Mouse (Mus musculus) v-Abl transformed pro-B cells (cell line): ENCODE measurements around the gene Gm1113.

Experiments used
- in situ Hi-C, 2 experiments: fragments of 400-800 bp; cut with MboI; formaldehyde crosslinking; loops; one replicate each; pipeline ENCODE4 v1.15.1; 2025; ENCODE audit not compliant: unreplicated experiment in 2 of 2

The Gm1113 gene

GRCm38 (mm10) chr9:35518169-35518568 is at the start of gene Gm1113:
TSS of gene Gm1113 (minus strand) at chr9:35518269.
- in situ Hi-C loops, result loop anchor here in 1 of 2 experiments (25.0 kb wide), 1 partner anchor 1156 kb away; no protein-coding TSS in a partner anchor

GRCm38 (mm10) chr9:35564536-35565240 is 46.6 kb upstream of the Gm1113 start:
- in situ Hi-C loops, result loop anchor here (10.0 to 25.0 kb wide), 5 partner anchors 360 to 1773 kb away; partner anchors contain the start of genes Ccdc15 (in 1 of the 2), Srpr (in 1 of the 2), Stt3a (in 1 of the 2) and Tirap (in 1 of the 2)

GRCm38 (mm10) chr9:35561583-35561982 is 43.5 kb upstream of the Gm1113 start:
- in situ Hi-C loops, result loop anchor here (10.0 to 25.0 kb wide), 5 partner anchors 357 to 1776 kb away; partner anchors contain the start of genes Ccdc15 (in 1 of the 2), Srpr (in 1 of the 2), Stt3a (in 1 of the 2) and Tirap (in 1 of the 2)

- in situ Hi-C loops, result loop anchor here (10.0 to 25.0 kb wide), 5 partner anchors 356 to 1776 kb away; partner anchors contain the start of genes Ccdc15 (in 1 of the 2), Srpr (in 1 of the 2), Stt3a (in 1 of the 2) and Tirap (in 1 of the 2)
Observed at GRCm38 (mm10) chr9:35561076-35561475, 43.0 kb upstream of the Gm1113 start.

- in situ Hi-C loops, result loop anchor here (25.0 kb wide), 3 partner anchors 1203 to 1778 kb away; partner anchors contain the start of genes Ccdc15 (in 1 of the 2) and Stt3a (in 1 of the 2)
Observed at GRCm38 (mm10) chr9:35559009-35559890, 41.2 kb upstream of the Gm1113 start.

- in situ Hi-C loops, result loop anchor here (25.0 kb wide), 3 partner anchors 1204 to 1779 kb away; partner anchors contain the start of genes Ccdc15 (in 1 of the 2) and Stt3a (in 1 of the 2)
Observed at GRCm38 (mm10) chr9:35558257-35559008, 40.4 kb upstream of the Gm1113 start, which contains the start of the genes Ddx25 and Pus3. TSS of gene Ddx25 (minus strand) at chr9:35558528. TSS of gene Pus3 (plus strand) at chr9:35558595.

- in situ Hi-C loops, result loop anchor here (25.0 kb wide), 3 partner anchors 1206 to 1781 kb away; partner anchors contain the start of genes Ccdc15 (in 1 of the 2) and Stt3a (in 1 of the 2)
Observed at GRCm38 (mm10) chr9:35556494-35557102, 38.5 kb upstream of the Gm1113 start.

GRCm38 (mm10) chr9:35548455-35548854 is 30.4 kb upstream of the Gm1113 start:
- in situ Hi-C loops, result no loop called here

- in situ Hi-C loops, result no loop called here
Observed at GRCm38 (mm10) chr9:35546745-35547144, 28.7 kb upstream of the Gm1113 start.

GRCm38 (mm10) chr9:35545704-35546103 is 27.6 kb upstream of the Gm1113 start:
- in situ Hi-C loops, result no loop called here

- in situ Hi-C loops, result no loop called here
Observed at GRCm38 (mm10) chr9:35544666-35545065, 26.6 kb upstream of the Gm1113 start.

GRCm38 (mm10) chr9:35543099-35543860 is 25.2 kb upstream of the Gm1113 start:
- in situ Hi-C loops, result no loop called here

- in situ Hi-C loops, result no loop called here
Observed at GRCm38 (mm10) chr9:35541941-35542340, 23.9 kb upstream of the Gm1113 start.

GRCm38 (mm10) chr9:35541488-35541887 is 23.4 kb upstream of the Gm1113 start:
- in situ Hi-C loops, result no loop called here

- in situ Hi-C loops, result no loop called here
Observed at GRCm38 (mm10) chr9:35541024-35541423, 23.0 kb upstream of the Gm1113 start.

- in situ Hi-C loops, result loop anchor here (5.0 to 10.0 kb wide), 3 partner anchors 76 to 554 kb away; partner anchors contain the start of gene Pate4 (in 1 of the 2)
Observed at GRCm38 (mm10) chr9:35539001-35539750, 21.1 kb upstream of the Gm1113 start.

- in situ Hi-C loops, result loop anchor here (5.0 to 10.0 kb wide), 3 partner anchors 79 to 551 kb away; partner anchors contain the start of gene Pate4 (in 1 of the 2)
Observed at GRCm38 (mm10) chr9:35535876-35536275, 17.8 kb upstream of the Gm1113 start.
